Mouse (Mus musculus): ENCODE measurements around the gene Lsp1.

The Lsp1 gene

GRCm38 (mm10) chr7:142503206-142503605 lies 42.6 kb downstream of the Lsp1 start:
- no peak for DNase-seq (ENCODE audit: low read depth, low spot score)

GRCm38 (mm10) chr7:142505942-142506341 lies 45.3 kb downstream of the Lsp1 start:
- no peak for DNase-seq (ENCODE audit: low read depth, low spot score)

- DNase-seq (ENCODE audit: low read depth, low spot score) = no peak
Observed at GRCm38 (mm10) chr7:142506501-142506900, 45.9 kb downstream of the Lsp1 start.

GRCm38 (mm10) chr7:142507453-142507852 lies 46.8 kb downstream of the Lsp1 start:
- no peak for DNase-seq (ENCODE audit: low read depth, low spot score)

GRCm38 (mm10) chr7:142509518-142509917 lies 48.9 kb downstream of the Lsp1 start:
- DNase-seq (ENCODE audit: low read depth, low spot score) = no peak

- DNase-seq (ENCODE audit: low read depth, low spot score) = no peak
Observed at GRCm38 (mm10) chr7:142510021-142510777, 49.6 kb downstream of the Lsp1 start.

GRCm38 (mm10) chr7:142514048-142514447 lies 53.4 kb downstream of the Lsp1 start:
- DNase-seq (ENCODE audit: low read depth, low spot score) = no peak

- DNase-seq (ENCODE audit: low read depth, low spot score) = no peak
Observed at GRCm38 (mm10) chr7:142516221-142516978, 55.8 kb downstream of the Lsp1 start.

GRCm38 (mm10) chr7:142517531-142517930 lies 56.9 kb downstream of the Lsp1 start:
- no peak for DNase-seq (ENCODE audit: low read depth, low spot score)

- DNase-seq (ENCODE audit: low read depth, low spot score) = no peak
Observed at GRCm38 (mm10) chr7:142520331-142520730, 59.7 kb downstream of the Lsp1 start.

GRCm38 (mm10) chr7:142522352-142522751 lies 61.7 kb downstream of the Lsp1 start:
- no peak for DNase-seq (ENCODE audit: low read depth, low spot score)

- DNase-seq (ENCODE audit: low read depth, low spot score) = no peak
Observed at GRCm38 (mm10) chr7:142523200-142523990, 62.8 kb downstream of the Lsp1 start.

GRCm38 (mm10) chr7:142525342-142526178 lies 65.0 kb downstream of the Lsp1 start:
- DNase-seq (ENCODE audit: low read depth, low spot score) = no peak

- no peak for DNase-seq (ENCODE audit: low read depth, low spot score)
Observed at GRCm38 (mm10) chr7:142529350-142529749, 68.7 kb downstream of the Lsp1 start.

GRCm38 (mm10) chr7:142531973-142532521 lies 71.4 kb downstream of the Lsp1 start:
- no peak for DNase-seq (ENCODE audit: low read depth, low spot score)

- DNase-seq (ENCODE audit: low read depth, low spot score) = no peak
Observed at GRCm38 (mm10) chr7:142532671-142533058, 72.1 kb downstream of the Lsp1 start, which contains the start of gene Mrpl23. Gene Mrpl23, plus strand, starts transcription at chr7:142532686.

GRCm38 (mm10) chr7:142533059-142533855 lies 72.6 kb downstream of the Lsp1 start:
- DNase-seq (ENCODE audit: low read depth, low spot score) = no peak

GRCm38 (mm10) chr7:142535116-142535515 lies 74.5 kb downstream of the Lsp1 start:
- no peak for DNase-seq (ENCODE audit: low read depth, low spot score)

- DNase-seq (ENCODE audit: low read depth, low spot score) = no peak
Observed at GRCm38 (mm10) chr7:142535832-142536231, 75.2 kb downstream of the Lsp1 start.

- DNase-seq (ENCODE audit: low read depth, low spot score) = no peak
Observed at GRCm38 (mm10) chr7:142537181-142537580, 76.6 kb downstream of the Lsp1 start.

All from embryo, embryonic 11.5 days (tissue).